Mouse (Mus musculus) MEL (cell line): Measurements from ENCODE around the gene Rfx7. TPM values are rescaled to one million over a fixed set of nuclear protein-coding genes. Genes with fewer than 3 reads are reported as not detected.

Experiments used
- DNase-seq: peaks from one replicate; pipeline ENCODE4 v3.0.0; 2011; ENCODE audit warnings: low read depth, low spot score
- H3K27ac ChIP-seq: 2 replicates; pipeline ENCODE4 v1.5.1; 2012; ENCODE audit warnings: low read depth, mild to moderate bottlenecking, control low read depth, low read length, moderate library complexity; ENCODE audit not compliant: control insufficient read depth
- H3K27me3 ChIP-seq, 2 experiments: fragments of 150-350 bp in 1 of 2; sonication (generic) in 1 of 2; 2 replicates each; pipeline ENCODE4 v1.6.1; 2012; ENCODE audit warnings: low read length in 2 of 2, mild to moderate bottlenecking in 2 of 2, improper control_type of control experiment in 1 of 2, moderate library complexity in 1 of 2; ENCODE audit not compliant: insufficient read depth in 2 of 2, control insufficient read depth in 1 of 2
- H3K36me3 ChIP-seq, 2 experiments: 2 replicates each; pipeline ENCODE4 v1.6.1; 2012 to 2014; ENCODE audit warnings: low read length in 2 of 2, improper control_type of control experiment in 1 of 2, inconsistent platforms in 1 of 2, mild to moderate bottlenecking in 1 of 2; ENCODE audit not compliant: insufficient read depth in 2 of 2, control insufficient read depth in 1 of 2
- H3K4me1 ChIP-seq, 2 experiments: fragments of 150-350 bp in 1 of 2; sonication (generic) in 1 of 2; 2 replicates each; pipeline ENCODE4 v1.6.1; 2012; ENCODE audit warnings: low read length in 2 of 2, improper control_type of control experiment in 1 of 2, mild to moderate bottlenecking in 1 of 2; ENCODE audit not compliant: insufficient read depth in 2 of 2, control insufficient read depth in 1 of 2
- H3K4me3 ChIP-seq, 2 experiments: fragments of 150-350 bp in 1 of 2; sonication (generic) in 1 of 2; 2 replicates each; pipeline ENCODE4 v1.5.1; 2012; ENCODE audit warnings: low read depth in 2 of 2, low read length in 2 of 2, mild to moderate bottlenecking in 2 of 2, moderate library complexity in 2 of 2, control low read depth in 1 of 2, improper control_type of control experiment in 1 of 2; ENCODE audit not compliant: control insufficient read depth in 1 of 2, insufficient read depth in 1 of 2
- H3K79me2 ChIP-seq: 2 replicates; pipeline ENCODE4 v1.6.1; 2012; ENCODE audit warnings: mild to moderate bottlenecking, low read length, moderate library complexity; ENCODE audit not compliant: control insufficient read depth, poor library complexity, insufficient read depth
- H3K9ac ChIP-seq: 2 replicates; pipeline ENCODE4 v1.6.1; 2012; ENCODE audit warnings: low read depth, mild to moderate bottlenecking, control low read depth, low read length, moderate library complexity; ENCODE audit not compliant: control insufficient read depth, poor library complexity, severe bottlenecking
- H3K9me3 ChIP-seq: fragments of 150-350 bp; sonication (generic); replicated peaks from 2 replicates; pipeline ENCODE4 v1.6.1; 2012; ENCODE audit warnings: mild to moderate bottlenecking, low read length, improper control_type of control experiment, moderate library complexity; ENCODE audit not compliant: insufficient read depth
- BHLHE40 ChIP-seq: IDR thresholded peaks from 2 replicates; pipeline ENCODE4 v1.6.1; 2012; ENCODE audit warnings: low read depth, mild to moderate bottlenecking, inconsistent platforms, low read length, improper control_type of control experiment, borderline replicate concordance
- CHD2 ChIP-seq: IDR thresholded peaks from 2 replicates; pipeline ENCODE4 v1.6.1; 2011; ENCODE audit warnings: low read length, improper control_type of control experiment
- CTCF ChIP-seq, 3 experiments: IDR thresholded peaks in 2 of 3; conservative IDR thresholded peaks in 1 of 3; 2 replicates each; pipeline ENCODE4 v1.5.1; 2011 to 2012; ENCODE audit warnings: low read length in 3 of 3, low read depth in 2 of 3, mild to moderate bottlenecking in 2 of 3, improper control_type of control experiment in 1 of 3, inconsistent platforms in 1 of 3, mixed read lengths in 1 of 3, moderate library complexity in 1 of 3; ENCODE audit not compliant: control insufficient read depth in 1 of 3, insufficient read depth in 1 of 3, poor library complexity in 1 of 3, severe bottlenecking in 1 of 3
- E2F4 ChIP-seq: IDR thresholded peaks from 2 replicates; pipeline ENCODE4 v1.6.1; 2011; ENCODE audit warnings: low read depth, low read length, improper control_type of control experiment, borderline replicate concordance
- ELF1 ChIP-seq: IDR thresholded peaks from 2 replicates; pipeline ENCODE4 v1.6.1; 2014; ENCODE audit warnings: low read depth, mild to moderate bottlenecking, inconsistent platforms, low read length, improper control_type of control experiment, moderate library complexity
- EP300 ChIP-seq, 2 experiments: IDR thresholded peaks; 2 replicates each; pipeline ENCODE4 v1.6.1; 2011; ENCODE audit warnings: improper control_type of control experiment in 2 of 2, low read length in 2 of 2, low read depth in 1 of 2, mild to moderate bottlenecking in 1 of 2
- GABPA ChIP-seq: IDR thresholded peaks from 2 replicates; pipeline ENCODE4 v1.6.1; 2012; ENCODE audit warnings: low read depth, mild to moderate bottlenecking, inconsistent platforms, low read length, improper control_type of control experiment, moderate library complexity
- HCFC1 ChIP-seq: IDR thresholded peaks from 2 replicates; pipeline ENCODE4 v1.6.1; 2012; ENCODE audit warnings: low read depth, mild to moderate bottlenecking, inconsistent platforms, low read length, improper control_type of control experiment, moderate library complexity
- JUND ChIP-seq: IDR thresholded peaks from 2 replicates; pipeline ENCODE4 v1.6.1; 2011; ENCODE audit warnings: low read depth, mild to moderate bottlenecking, improper control_type of control experiment, low read length
- KAT2A ChIP-seq: conservative IDR thresholded peaks from 2 replicates; pipeline ENCODE4 v1.6.1; 2012; ENCODE audit warnings: low read depth, low read length, improper control_type of control experiment, inconsistent platforms
- MAFK ChIP-seq: IDR thresholded peaks from 2 replicates; pipeline ENCODE4 v1.6.1; 2011; ENCODE audit warnings: low read depth, mild to moderate bottlenecking, low read length, improper control_type of control experiment, borderline replicate concordance
- MAZ ChIP-seq: IDR thresholded peaks from 2 replicates; pipeline ENCODE4 v1.6.1; 2012; ENCODE audit warnings: low read depth, mild to moderate bottlenecking, inconsistent platforms, low read length, improper control_type of control experiment
- MEF2A ChIP-seq: IDR thresholded peaks from 2 replicates; pipeline ENCODE4 v1.6.1; 2014; ENCODE audit warnings: low read depth, mild to moderate bottlenecking, inconsistent platforms, low read length, improper control_type of control experiment; ENCODE audit not compliant: poor library complexity, insufficient replicate concordance, severe bottlenecking; ENCODE audit errors: extremely low read depth
- MXI1 ChIP-seq: IDR thresholded peaks from 2 replicates; pipeline ENCODE4 v1.6.1; 2011; ENCODE audit warnings: mild to moderate bottlenecking, low read depth, low read length, improper control_type of control experiment
- MYB ChIP-seq: IDR thresholded peaks from 2 replicates; pipeline ENCODE4 v1.6.1; 2011; ENCODE audit warnings: mild to moderate bottlenecking, low read depth, low read length, improper control_type of control experiment
- NELFE ChIP-seq: IDR thresholded peaks from 2 replicates; pipeline ENCODE4 v1.6.1; 2011; ENCODE audit warnings: low read depth, low read length, improper control_type of control experiment
- POLR2A ChIP-seq, 2 experiments: IDR thresholded peaks; 2 replicates each; pipeline ENCODE4 v1.6.1; 2011 to 2012; ENCODE audit warnings: low read length in 2 of 2, mild to moderate bottlenecking in 2 of 2, control low read depth in 1 of 2, improper control_type of control experiment in 1 of 2, low read depth in 1 of 2, moderate library complexity in 1 of 2; ENCODE audit not compliant: control insufficient read depth in 1 of 2, insufficient read depth in 1 of 2, poor library complexity in 1 of 2
- POLR2AphosphoS2 ChIP-seq: IDR thresholded peaks from 2 replicates; pipeline ENCODE4 v1.6.1; 2011; ENCODE audit warnings: low read length, improper control_type of control experiment
- POLR2AphosphoS5 ChIP-seq: IDR thresholded peaks from 2 replicates; pipeline ENCODE4 v1.6.1; 2012; ENCODE audit warnings: low read depth, borderline replicate concordance, mild to moderate bottlenecking, inconsistent platforms, low read length, moderate library complexity, mixed read lengths
- RAD21 ChIP-seq: IDR thresholded peaks from 2 replicates; pipeline ENCODE4 v1.6.1; 2011; ENCODE audit warnings: mild to moderate bottlenecking, low read depth, low read length, improper control_type of control experiment
- RCOR1 ChIP-seq: IDR thresholded peaks from 2 replicates; pipeline ENCODE4 v1.6.1; 2012; ENCODE audit warnings: low read depth, mild to moderate bottlenecking, inconsistent platforms, low read length, improper control_type of control experiment
- SIN3A ChIP-seq: IDR thresholded peaks from 2 replicates; pipeline ENCODE4 v1.6.1; 2012; ENCODE audit warnings: low read length, improper control_type of control experiment, inconsistent platforms
- SMC3 ChIP-seq: IDR thresholded peaks from 2 replicates; pipeline ENCODE4 v1.6.1; 2011; ENCODE audit warnings: low read depth, low read length, improper control_type of control experiment
- TBP ChIP-seq: IDR thresholded peaks from 2 replicates; pipeline ENCODE4 v1.8.0; 2011; ENCODE audit warnings: low read depth, low read length, improper control_type of control experiment
- TCF12 ChIP-seq: IDR thresholded peaks from 2 replicates; pipeline ENCODE4 v1.6.1; 2014; ENCODE audit warnings: low read depth, mild to moderate bottlenecking, inconsistent platforms, low read length, improper control_type of control experiment, moderate library complexity
- UBTF ChIP-seq: IDR thresholded peaks from 2 replicates; pipeline ENCODE4 v1.6.1; 2012; ENCODE audit warnings: low read depth, mild to moderate bottlenecking, inconsistent platforms, low read length, improper control_type of control experiment, moderate library complexity, borderline replicate concordance; ENCODE audit not compliant: insufficient read depth
- USF1 ChIP-seq: IDR thresholded peaks from 2 replicates; pipeline ENCODE4 v1.6.1; 2014; ENCODE audit warnings: low read depth, mild to moderate bottlenecking, inconsistent platforms, low read length, improper control_type of control experiment, moderate library complexity
- USF2 ChIP-seq, 2 experiments: IDR thresholded peaks; 2 replicates each; pipeline ENCODE4 v1.6.1; 2011 to 2012; ENCODE audit warnings: improper control_type of control experiment in 2 of 2, low read length in 2 of 2, borderline replicate concordance in 1 of 2, inconsistent platforms in 1 of 2, low read depth in 1 of 2, mild to moderate bottlenecking in 1 of 2; ENCODE audit not compliant: insufficient read depth in 1 of 2
- ZC3H11A ChIP-seq: IDR thresholded peaks from 2 replicates; pipeline ENCODE4 v1.6.1; 2012; ENCODE audit warnings: low read depth, mild to moderate bottlenecking, inconsistent platforms, low read length, improper control_type of control experiment
- ZKSCAN1 ChIP-seq: IDR thresholded peaks from 2 replicates; pipeline ENCODE4 v1.6.1; 2012; ENCODE audit warnings: low read depth, mild to moderate bottlenecking, inconsistent platforms, low read length, improper control_type of control experiment, moderate library complexity
- ZMIZ1 ChIP-seq: IDR thresholded peaks from 2 replicates; pipeline ENCODE4 v1.6.1; 2012; ENCODE audit warnings: low read depth, mild to moderate bottlenecking, inconsistent platforms, low read length, improper control_type of control experiment, moderate library complexity
- ZNF384 ChIP-seq: IDR thresholded peaks from 2 replicates; pipeline ENCODE4 v1.6.1; 2012; ENCODE audit warnings: low read depth, mild to moderate bottlenecking, inconsistent platforms, low read length, improper control_type of control experiment
- polyA plus RNA-seq, 2 experiments: library from polyadenylated mRNA; stranded (reverse) in 1 of 2; unstranded in 1 of 2; fragments of >175 nt in 1 of 2; fragments of >200 nt in 1 of 2; gene quantifications; 2 replicates each; pipeline versions ENCODE4 v1.2.1 to v1.2.4; 2012; ENCODE audit warnings: low replicate concordance in 2 of 2, low read depth in 1 of 2; ENCODE audit not compliant: insufficient read length in 2 of 2, insufficient read depth in 1 of 2, missing spikeins in 1 of 2
- total RNA-seq: library from RNA; depleted of rRNA; stranded (reverse); fragments of 300-350 nt; gene quantifications from 2 replicates; pipeline ENCODE4 v1.2.3, GENCODE M21; 2012

Rfx7 gene
- total and polyA plus RNA-seq, 3 experiments: 6.2 to 30.5 (median 19.9) TPM

- TF ChIP-seq MEF2A (no peak), TBP (peak; percentile 84), SIN3A (peak; percentile 42)
These were observed 597 bp upstream of the Rfx7 start (continued) for GRCm38 (mm10) chr9:72531291-72531995.

DNA sequence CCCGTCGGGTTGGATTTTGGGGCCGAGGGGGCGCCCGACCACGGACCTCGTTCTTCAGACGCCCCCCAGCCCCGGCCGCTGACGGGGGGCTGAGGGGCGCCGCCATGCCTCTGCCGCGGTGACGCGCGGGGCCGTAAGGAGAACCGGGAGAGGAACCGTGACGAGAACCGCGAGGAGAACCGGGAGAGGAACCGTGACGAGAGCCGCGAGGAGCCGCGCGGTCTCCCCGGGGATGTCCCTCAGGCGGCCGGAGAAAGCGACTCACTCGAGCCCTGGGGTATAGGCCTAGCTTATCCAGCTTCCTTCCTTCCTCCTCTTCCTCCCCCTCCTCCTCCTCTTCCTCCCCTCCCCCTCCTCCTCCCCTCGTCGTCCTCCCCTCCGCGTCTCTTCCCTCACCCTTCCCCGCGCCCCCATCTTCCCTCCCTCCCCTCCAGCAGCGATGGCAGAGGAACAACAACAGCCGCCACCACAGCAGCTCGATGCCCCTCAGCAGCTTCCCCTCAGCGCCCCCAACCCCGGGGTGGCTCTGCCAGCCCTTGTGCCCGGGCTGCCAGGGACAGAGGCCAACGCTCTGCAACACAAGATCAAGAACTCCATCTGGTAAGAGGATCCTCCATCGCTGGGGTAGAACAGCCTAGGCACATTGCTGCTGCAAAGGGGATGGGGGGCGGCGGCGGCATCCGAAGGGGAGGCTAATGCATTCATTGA, 495 bp downstream of the Rfx7 start:
- no peaks in the 10 kb centered on the region for H3K9me3 ChIP-seq
- H3K4me3 ChIP-seq: peak overlapping the region; percentile 89 to 100
- peaks cover 23% of the 10 kb centered on the region for H3K79me2 ChIP-seq
- H3K27ac ChIP-seq: peak overlapping the region; percentile 91
- H3K4me1 ChIP-seq: peaks cover 10 to 12% of the 10 kb centered on the region in 2 experiments; a peak in 3 of 4 replicates
- H3K36me3 ChIP-seq: peaks cover 0 to 28% of the 10 kb centered on the region in 2 experiments; a peak in 2 of 4 replicates
- peak overlapping the region; percentile 100 for H3K9ac ChIP-seq
- DNase-seq: peak; percentile 76
- no peaks in the 10 kb centered on the region for H3K27me3 ChIP-seq
- TF ChIP-seq MAZ (0 out of 2 replicates have a peak, but pooled peaks have one; percentile 15), RAD21 (no peak), ZC3H11A (no peak), E2F4 (no peak), HCFC1 (peak; percentile 33; the same call in 1 of the 2 replicates), SMC3 (no peak), POLR2AphosphoS5 (no peak), NELFE (peak; percentile 8), MXI1 (peak; percentile 59), USF1 (no peak), CTCF (IDR thresholded peaks at IDR 0.05 in 2 of 3, conservative IDR thresholded peaks at IDR 0.05 in 1 of 3; ENCODE audit: control insufficient read depth in 1 of 3, insufficient read depth in 1 of 3, low read depth in 2 of 3, low read length in 3 of 3, poor library complexity in 1 of 3, severe bottlenecking in 1 of 3) (no peak), ZMIZ1 (no peak), KAT2A (no peak), ZKSCAN1 (no peak), EP300 (IDR thresholded peaks at IDR 0.05; ENCODE audit: low read depth in 1 of 2, low read length in 2 of 2) (no peak), MEF2A (no peak), JUND (no peak), UBTF (0 out of 2 replicates have a peak, but pooled peaks have one; percentile 50), CHD2 (no peak), USF2 (IDR thresholded peaks at IDR 0.05; ENCODE audit: borderline replicate concordance in 1 of 2, insufficient read depth in 1 of 2, low read depth in 1 of 2, low read length in 2 of 2) (no peak), MAFK (no peak), GABPA (no peak), POLR2AphosphoS2 (no peak), TCF12 (no peak), RCOR1 (no peak), BHLHE40 (no peak), MYB (no peak), ELF1 (no peak), POLR2A (IDR thresholded peaks at IDR 0.05; ENCODE audit: control insufficient read depth in 1 of 2, insufficient read depth in 1 of 2, low read depth in 1 of 2, low read length in 2 of 2, poor library complexity in 1 of 2) (peak; percentile 9 to 27; a peak in 2 of 4 replicates), ZNF384 (no peak)
